Mouse (Mus musculus) liver, adult 2 months (tissue): ENCODE data around the gene Cbln1.

Experiments used
- CTCF ChIP-seq: fragments of 200-500 bp; IDR thresholded peaks from 2 replicates; pipeline ENCODE4 v1.5.1; 2011; ENCODE audit warnings: low read depth, low read length, control low read depth
- POLR2A ChIP-seq: fragments of 200-500 bp; IDR thresholded peaks from 2 replicates; pipeline ENCODE4 v1.6.1; 2011; ENCODE audit warnings: low read length, control low read depth; ENCODE audit not compliant: insufficient read depth; ENCODE audit errors: extremely low read depth

DNA sequence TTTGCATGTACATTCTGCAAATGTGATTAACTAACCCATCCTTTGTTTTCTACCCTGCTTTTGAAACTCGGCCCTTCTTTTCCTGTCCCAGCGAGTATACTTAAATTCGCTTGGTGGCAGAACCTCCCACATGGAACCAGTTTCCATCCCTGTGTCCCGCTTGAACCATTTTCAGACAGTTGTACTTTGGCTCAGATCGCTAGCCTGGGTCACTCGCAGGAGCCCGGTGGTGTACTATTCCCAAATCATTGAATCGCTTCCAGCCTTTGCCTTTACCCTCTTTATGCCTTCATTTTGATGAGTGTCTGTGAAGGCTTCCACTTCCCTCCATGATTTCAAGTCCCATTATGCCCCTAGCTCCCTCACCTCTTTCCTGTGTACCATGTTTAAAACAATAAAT lies 2.0 kb upstream of the Cbln1 start:
- no peak for TF ChIP-seq CTCF
- TF ChIP-seq POLR2A, result no peak
